Mouse (Mus musculus): ENCODE results near the gene Slc15a3.

DNA sequence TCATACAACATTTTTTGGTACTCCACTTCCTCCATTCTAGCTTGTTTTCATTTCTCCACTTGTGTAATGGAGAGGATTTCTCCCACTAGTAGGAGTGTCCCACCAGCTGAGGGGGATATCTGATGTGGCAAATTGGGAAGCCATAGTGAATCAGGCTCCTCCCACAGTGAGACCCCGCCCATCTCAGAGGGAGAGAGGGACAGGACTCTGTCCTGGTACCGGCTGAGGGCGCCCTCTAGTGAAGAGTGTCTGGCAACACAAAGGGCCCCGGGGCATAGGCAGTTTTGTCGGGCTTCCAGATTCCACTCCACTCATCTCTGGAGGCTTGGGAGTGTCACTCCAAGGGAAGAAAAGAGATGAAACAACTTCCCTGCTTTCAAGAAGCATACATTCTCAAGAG is 8.1 kb upstream of the Slc15a3 start:
- TF ChIP-seq CTCF (IDR thresholded peaks at IDR 0.05; ENCODE audit: low read depth, low read length) (0 out of 2 replicates have a peak, but pooled peaks have one; percentile 16), GATA2 (IDR thresholded peaks at IDR 0.05; ENCODE audit: borderline replicate concordance, low read depth, low read length) (no peak), GATA1 (IDR thresholded peaks at IDR 0.05; ENCODE audit: borderline replicate concordance, low read length) (no peak), TAL1 (conservative IDR thresholded peaks at IDR 0.05; ENCODE audit: low read depth, low read length) (no peak), POLR2AphosphoS5 (IDR thresholded peaks at IDR 0.05; ENCODE audit: insufficient replicate concordance, low read depth, low read length) (no peak)

Measured in G1E (cell line).